Mouse (Mus musculus): Measurements from ENCODE around the gene Sypl2.
"Not testable (repeated sequence)": the region's sequence is repeated elsewhere in the genome, so short reads cannot be mapped to it uniquely, and the experiment has no call there.

Sypl2 gene
- long read RNA-seq, experiment 1, result 0 reads
- long read RNA-seq, experiment 2, result 0 reads

- intact Hi-C loops (cut with DNase I), result no loop called here
Measured at GRCm38 (mm10) chr3:108226558-108227350, at the start of gene Sypl2. Gene Sypl2, minus strand, starts transcription at chr3:108226648.

GRCm38 (mm10) chr3:108259319-108259718 lies 32.9 kb upstream of the Sypl2 start:
- intact Hi-C loops (cut with DNase I), result loop anchor here (10.0 kb wide), 1 partner anchor 95 kb away; no protein-coding TSS in a partner anchor

- intact Hi-C loops (cut with DNase I), result loop anchor here (10.0 kb wide), 1 partner anchor 93 kb away; no protein-coding TSS in a partner anchor
Measured at GRCm38 (mm10) chr3:108257831-108258500, 31.5 kb upstream of the Sypl2 start.

- intact Hi-C loops (cut with DNase I), result loop anchor here (10.0 kb wide), 1 partner anchor 92 kb away; no protein-coding TSS in a partner anchor
Measured at GRCm38 (mm10) chr3:108256719-108257637, 30.5 kb upstream of the Sypl2 start, which contains the start of gene Psma5. Gene Psma5, plus strand, starts transcription at chr3:108256926.

GRCm38 (mm10) chr3:108246857-108247256 lies 20.4 kb upstream of the Sypl2 start:
- intact Hi-C loops (cut with DNase I), result no loop called here

- intact Hi-C loops (cut with DNase I), result no loop called here
Measured at GRCm38 (mm10) chr3:108241243-108241839, 14.9 kb upstream of the Sypl2 start.

GRCm38 (mm10) chr3:108237474-108238102 lies 11.1 kb upstream of the Sypl2 start:
- intact Hi-C loops (cut with DNase I), result not testable (repeated sequence)

GRCm38 (mm10) chr3:108231646-108232045 lies 5.2 kb upstream of the Sypl2 start:
- intact Hi-C loops (cut with DNase I), result no loop called here

- intact Hi-C loops (cut with DNase I), result no loop called here
Measured at GRCm38 (mm10) chr3:108227521-108227920, 1.1 kb upstream of the Sypl2 start.

GRCm38 (mm10) chr3:108225711-108226557 lies 514 bp downstream of the Sypl2 start:
- intact Hi-C loops (cut with DNase I), result no loop called here

GRCm38 (mm10) chr3:108220661-108221060 lies 5.8 kb downstream of the Sypl2 start:
- intact Hi-C loops (cut with DNase I), result no loop called here

GRCm38 (mm10) chr3:108214734-108215133 lies 11.7 kb downstream of the Sypl2 start:
- intact Hi-C loops (cut with DNase I), result loop anchor here (5.0 kb wide), 1 partner anchor 38 kb away; no protein-coding TSS in a partner anchor

GRCm38 (mm10) chr3:108212406-108212805 lies 14.0 kb downstream of the Sypl2 start:
- intact Hi-C loops (cut with DNase I), result loop anchor here (5.0 kb wide), 1 partner anchor 40 kb away; no protein-coding TSS in a partner anchor

GRCm38 (mm10) chr3:108211845-108212244 lies 14.6 kb downstream of the Sypl2 start:
- intact Hi-C loops (cut with DNase I), result loop anchor here (5.0 kb wide), 1 partner anchor 40 kb away; no protein-coding TSS in a partner anchor

- intact Hi-C loops (cut with DNase I), result loop anchor here (5.0 kb wide), 1 partner anchor 42 kb away; no protein-coding TSS in a partner anchor
Measured at GRCm38 (mm10) chr3:108210771-108211139, 15.7 kb downstream of the Sypl2 start, which contains the start of gene Atxn7l2. Gene Atxn7l2, minus strand, starts transcription at chr3:108210934.

GRCm38 (mm10) chr3:108209946-108210770 lies 16.3 kb downstream of the Sypl2 start:
- intact Hi-C loops (cut with DNase I), result loop anchor here (5.0 kb wide), 1 partner anchor 42 kb away; no protein-coding TSS in a partner anchor

- intact Hi-C loops (cut with DNase I), result no loop called here
Measured at GRCm38 (mm10) chr3:108209536-108209935, 16.9 kb downstream of the Sypl2 start.

- intact Hi-C loops (cut with DNase I), result no loop called here
Measured at GRCm38 (mm10) chr3:108209001-108209400, 17.4 kb downstream of the Sypl2 start.
